Mouse (Mus musculus): ENCODE data around the gene Ubc.

Gene Ubc

GRCm38 (mm10) chr5:125348067-125348466 is 41.9 kb downstream of the Ubc start:
- DNase-seq: no peak

- no peak for DNase-seq
Observed at GRCm38 (mm10) chr5:125344296-125344695, 45.7 kb downstream of the Ubc start.

GRCm38 (mm10) chr5:125341459-125342090 is 48.4 kb downstream of the Ubc start:
- no peak for DNase-seq

GRCm38 (mm10) chr5:125340547-125341262 is 49.3 kb downstream of the Ubc start, which contains the start of gene Scarb1:
Gene Scarb1 (minus strand): TSS chr5:125341094.
- peak; percentile 86 to 90 for DNase-seq

GRCm38 (mm10) chr5:125339851-125340531 is 50.0 kb downstream of the Ubc start:
- no peak for DNase-seq

- peak; percentile 40 to 49 for DNase-seq
Observed at GRCm38 (mm10) chr5:125339108-125339751, 50.8 kb downstream of the Ubc start.

- peak in 1 of 2 experiments; percentile 24 for DNase-seq
Observed at GRCm38 (mm10) chr5:125337526-125337925, 52.5 kb downstream of the Ubc start.

GRCm38 (mm10) chr5:125337012-125337411 is 53.0 kb downstream of the Ubc start:
- DNase-seq: no peak

Data from cerebellum, postnatal 10 days (tissue).